Mouse (Mus musculus) ES-Bruce4 (cell line): ENCODE measurements around the gene Tnfaip3. TPM values are rescaled to one million over a fixed set of nuclear protein-coding genes. Genes with fewer than 3 reads are reported as not detected.

Experiments used
- H3K27ac ChIP-seq: 2 replicates; pipeline ENCODE4 v1.5.1; 2012; ENCODE audit warnings: low read length, inconsistent platforms; ENCODE audit not compliant: insufficient read depth
- H3K27me3 ChIP-seq: 2 replicates; pipeline ENCODE4 v1.6.1; 2012; ENCODE audit warnings: mild to moderate bottlenecking, low read length, inconsistent platforms; ENCODE audit not compliant: control insufficient read depth, poor library complexity, insufficient read depth, severe bottlenecking
- H3K36me3 ChIP-seq: 2 replicates; pipeline ENCODE4 v1.6.1; 2012; ENCODE audit warnings: inconsistent platforms, mild to moderate bottlenecking, low read length, moderate library complexity; ENCODE audit not compliant: control insufficient read depth, poor library complexity, insufficient read depth, severe bottlenecking
- H3K4me1 ChIP-seq: one replicate; pipeline ENCODE4 v1.8.1; 2011; ENCODE audit warnings: low read length; ENCODE audit not compliant: control insufficient read depth, insufficient read depth
- H3K4me3 ChIP-seq: 2 replicates; pipeline ENCODE4 v1.5.1; 2011; ENCODE audit warnings: low read depth, mild to moderate bottlenecking, low read length
- H3K9ac ChIP-seq: 2 replicates; pipeline ENCODE4 v1.6.1; 2012; ENCODE audit warnings: low read depth, mild to moderate bottlenecking, inconsistent platforms; ENCODE audit not compliant: poor library complexity, severe bottlenecking
- H3K9me3 ChIP-seq: replicated peaks from 2 replicates; pipeline ENCODE4 v1.6.1; 2012; ENCODE audit warnings: mild to moderate bottlenecking, low read length, inconsistent platforms; ENCODE audit not compliant: control insufficient read depth, poor library complexity, insufficient read depth, severe bottlenecking
- CTCF ChIP-seq: IDR thresholded peaks from one replicate; pipeline ENCODE4 v1.8.1; 2011; ENCODE audit warnings: low read depth, low read length
- EP300 ChIP-seq: IDR thresholded peaks from 2 replicates; pipeline ENCODE4 v1.6.1; 2011; ENCODE audit warnings: low read depth, low read length; ENCODE audit not compliant: insufficient read depth
- POLR2A ChIP-seq: IDR thresholded peaks from one replicate; pipeline ENCODE4 v1.8.1; 2011; ENCODE audit warnings: low read length; ENCODE audit not compliant: insufficient read depth
- polyA plus RNA-seq: library from polyadenylated mRNA; stranded (reverse); fragments of >200 nt; gene quantifications from 2 replicates; pipeline ENCODE4 v1.2.4, GENCODE M21; 2011; ENCODE audit warnings: low read depth; ENCODE audit not compliant: missing spikeins, insufficient read depth, insufficient read length

Gene Tnfaip3
- polyA plus RNA-seq, 1 experiment: 4.8 TPM

DNA sequence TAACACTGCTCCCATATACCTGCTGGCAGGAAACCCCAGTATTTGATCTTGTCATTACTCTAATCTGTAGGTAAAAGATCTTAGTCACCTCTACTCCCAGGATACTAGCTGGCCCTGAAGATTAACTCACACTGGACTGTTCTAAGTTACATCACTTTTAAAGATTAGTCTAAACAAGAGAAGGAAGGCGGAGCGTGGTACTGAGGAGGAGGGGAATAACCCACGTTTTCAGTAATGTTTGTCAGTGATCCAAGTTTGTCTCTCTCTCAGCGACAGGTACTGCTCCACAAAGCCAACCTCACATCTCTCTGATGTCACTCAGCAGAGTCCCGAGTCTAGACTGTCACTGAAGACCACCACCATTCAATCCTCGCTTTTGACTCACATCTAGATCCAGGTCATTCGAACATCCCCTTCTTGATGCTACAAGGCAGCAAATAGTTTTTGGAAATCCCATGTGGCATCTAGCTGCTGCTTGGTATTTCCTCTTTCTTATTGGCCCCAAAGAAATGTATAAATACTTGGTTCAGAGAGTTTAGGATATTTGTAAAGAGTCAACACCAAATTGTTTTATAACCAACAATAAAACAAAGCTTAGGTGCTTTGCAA, 3.5 kb downstream of the Tnfaip3 start:
- Histone ChIP-seq H3K36me3 (no peaks in the 10 kb centered on the region), H3K27me3 (no peaks in the 10 kb centered on the region), H3K4me3 (no peak overlapping the region), H3K9ac (no peak overlapping the region), H3K27ac (no peak overlapping the region), H3K9me3 (no peaks in the 10 kb centered on the region), H3K4me1 (peaks cover 2% of the 10 kb centered on the region)
- TF ChIP-seq EP300 (no peak), CTCF (no peak), POLR2A (no peak)

DNA sequence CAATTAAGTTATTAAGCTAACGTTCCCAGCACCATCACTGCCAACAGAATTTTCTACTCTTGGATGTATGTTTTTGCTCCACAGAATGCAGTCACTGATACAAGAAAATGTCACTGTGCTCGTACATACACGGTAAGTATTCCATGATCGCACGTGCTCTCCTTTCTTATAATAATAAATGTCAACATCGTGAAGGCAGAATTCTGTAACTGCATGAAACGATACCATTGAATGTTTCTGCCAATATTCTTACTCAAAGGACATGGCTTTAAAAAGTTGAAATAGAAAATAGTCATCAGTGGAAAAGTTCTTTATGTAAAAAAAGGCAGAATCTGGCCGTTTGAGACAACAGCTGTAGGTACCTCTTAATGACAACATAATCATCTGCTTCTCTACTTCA, 5.0 kb downstream of the Tnfaip3 start:
- TF ChIP-seq POLR2A (no peak), CTCF (no peak), EP300 (no peak)
- Histone ChIP-seq H3K36me3 (no peaks in the 10 kb centered on the region), H3K4me1 (peaks cover 2% of the 10 kb centered on the region), H3K9me3 (no peaks in the 10 kb centered on the region), H3K4me3 (no peak overlapping the region), H3K27me3 (no peaks in the 10 kb centered on the region), H3K9ac (no peak overlapping the region), H3K27ac (no peak overlapping the region)

DNA sequence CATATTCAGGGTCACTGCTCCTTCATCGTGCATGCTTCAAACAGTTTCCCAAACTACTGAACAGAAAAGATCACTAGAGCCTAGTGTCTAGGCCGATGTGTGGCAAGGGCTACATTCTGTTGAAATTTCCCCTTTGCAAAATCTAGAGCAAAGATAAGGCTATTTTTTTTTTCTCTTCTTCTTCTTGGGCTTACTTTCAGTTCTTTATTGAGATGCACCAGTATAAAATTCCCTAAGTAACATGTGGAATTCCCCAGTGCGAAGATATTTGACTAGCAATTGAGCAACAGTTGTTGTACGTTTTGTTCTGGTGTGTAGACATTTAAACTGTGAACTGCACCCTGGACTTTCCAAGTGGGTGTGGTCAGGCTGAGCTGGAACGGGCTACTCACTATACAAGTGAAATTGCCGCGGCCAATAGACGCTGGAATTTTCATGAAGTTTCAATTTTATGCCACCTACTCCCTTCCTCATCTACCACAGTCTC, 6.2 kb downstream of the Tnfaip3 start:
- Histone ChIP-seq H3K36me3 (no peaks in the 10 kb centered on the region), H3K27ac (no peak overlapping the region), H3K9ac (no peak overlapping the region), H3K4me3 (no peak overlapping the region), H3K4me1 (peaks cover under 1% of the 10 kb centered on the region), H3K27me3 (no peaks in the 10 kb centered on the region), H3K9me3 (no peaks in the 10 kb centered on the region)
- TF ChIP-seq CTCF (no peak), EP300 (no peak), POLR2A (no peak)

DNA sequence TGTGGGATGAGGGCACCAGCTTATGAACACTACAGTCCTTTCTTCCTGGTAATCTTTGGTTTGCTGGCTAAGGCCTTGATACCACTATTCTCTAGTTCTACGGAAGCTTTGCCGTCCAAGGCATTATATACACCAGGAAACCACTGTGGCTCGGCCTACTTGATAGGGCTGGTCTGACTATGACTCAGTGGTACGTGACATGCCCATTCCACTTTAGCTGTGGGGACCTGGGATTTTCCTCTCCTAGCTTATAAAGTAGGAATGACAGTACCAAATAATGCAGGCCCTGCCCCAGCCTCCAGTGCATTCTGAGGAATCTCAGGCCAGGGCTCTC, 6.9 kb downstream of the Tnfaip3 start:
- no peaks in the 10 kb centered on the region for H3K4me1 ChIP-seq
- H3K27me3 ChIP-seq: no peaks in the 10 kb centered on the region
- no peak overlapping the region for H3K27ac ChIP-seq
- H3K9ac ChIP-seq: no peak overlapping the region
- no peak overlapping the region for H3K4me3 ChIP-seq
- no peak for TF ChIP-seq EP300
- no peak for TF ChIP-seq POLR2A
- TF ChIP-seq CTCF: no peak
- H3K9me3 ChIP-seq: no peaks in the 10 kb centered on the region
- no peaks in the 10 kb centered on the region for H3K36me3 ChIP-seq

DNA sequence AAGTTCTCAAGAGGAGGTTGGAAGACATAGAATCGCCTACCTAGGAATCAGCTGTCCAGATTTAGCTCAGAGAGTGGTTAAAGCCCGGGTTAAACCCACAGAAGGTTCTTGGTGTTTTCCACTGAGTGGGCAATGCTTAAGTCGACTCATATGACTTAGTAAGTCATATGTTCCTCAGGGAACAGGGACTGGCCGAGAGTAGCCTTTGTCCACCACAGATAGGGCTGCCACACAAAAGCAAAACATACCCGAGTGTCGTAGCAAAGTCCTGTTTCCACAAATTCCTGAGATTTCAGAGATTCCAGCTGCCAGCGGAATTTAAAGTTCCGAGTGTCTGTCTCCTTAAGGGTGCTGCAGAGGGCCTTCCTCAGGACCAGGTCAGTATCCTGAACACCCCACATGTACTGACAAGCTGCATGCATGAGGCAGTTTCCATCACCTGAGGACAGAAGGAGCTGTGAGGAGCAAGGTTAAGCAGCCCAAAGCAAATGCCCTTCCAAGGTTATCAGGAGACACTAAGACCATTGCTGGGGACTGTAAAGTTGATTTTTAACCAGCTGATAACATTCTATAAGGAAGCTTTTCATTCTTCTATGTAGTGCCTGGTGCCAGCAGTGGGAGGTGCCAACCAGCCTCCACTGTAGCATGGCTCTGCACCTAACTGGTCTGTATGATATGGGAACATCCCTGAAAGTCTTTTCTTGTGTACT, 7.4 kb downstream of the Tnfaip3 start:
- H3K4me3 ChIP-seq: no peak overlapping the region
- TF ChIP-seq CTCF: no peak
- no peak for TF ChIP-seq EP300
- TF ChIP-seq POLR2A: no peak
- no peaks in the 10 kb centered on the region for H3K4me1 ChIP-seq
- no peak overlapping the region for H3K9ac ChIP-seq
- H3K36me3 ChIP-seq: no peaks in the 10 kb centered on the region
- no peaks in the 10 kb centered on the region for H3K9me3 ChIP-seq
- H3K27me3 ChIP-seq: no peaks in the 10 kb centered on the region
- no peak overlapping the region for H3K27ac ChIP-seq

DNA sequence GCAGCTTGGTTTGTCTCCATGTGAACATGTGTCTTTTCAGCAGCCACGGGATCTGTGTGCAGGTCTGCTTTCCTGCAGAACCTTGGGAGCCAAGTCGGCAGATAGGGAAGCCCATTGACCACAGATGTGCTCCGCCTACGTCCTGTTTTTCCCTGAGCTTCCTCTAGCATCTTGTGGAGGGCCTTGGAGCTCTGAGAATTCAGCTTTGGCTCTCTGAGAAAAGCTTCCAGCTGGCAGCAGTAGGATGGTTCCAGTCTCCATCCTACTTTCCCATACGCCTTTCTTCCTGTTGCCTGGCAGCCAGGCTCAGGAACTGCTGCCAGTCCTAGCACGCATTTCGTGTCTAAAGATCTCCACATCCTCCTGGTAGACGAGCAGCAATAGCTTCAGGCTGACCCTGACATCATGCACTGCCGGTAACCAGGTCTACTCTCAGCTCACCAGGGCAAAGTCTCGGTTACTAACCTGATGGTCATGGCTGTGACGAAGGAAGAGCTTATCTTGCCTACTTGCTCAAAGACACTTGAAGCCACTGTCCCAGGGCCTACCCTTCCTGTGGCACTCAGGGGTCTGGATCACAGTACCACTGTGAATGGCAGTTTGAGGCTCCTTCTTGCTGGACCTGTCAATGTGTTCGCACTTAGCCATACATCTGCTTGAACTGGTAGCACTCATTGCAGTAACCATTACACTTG, 13.2 kb downstream of the Tnfaip3 start:
- H3K36me3 ChIP-seq: no peaks in the 10 kb centered on the region
- H3K4me3 ChIP-seq: no peak overlapping the region
- no peak overlapping the region for H3K9ac ChIP-seq
- TF ChIP-seq CTCF (no peak), EP300 (no peak), POLR2A (no peak)
- H3K27ac ChIP-seq: no peak overlapping the region
- no peaks in the 10 kb centered on the region; the same call in 1 of the 2 replicates for H3K27me3 ChIP-seq
- no peaks in the 10 kb centered on the region for H3K4me1 ChIP-seq
- peaks cover 4% of the 10 kb centered on the region for H3K9me3 ChIP-seq
